Mouse (Mus musculus) right cerebral cortex, postnatal 14 days (tissue): ENCODE results near the gene Ssh3.
"Not testable (repeated sequence)": the region's sequence is repeated elsewhere in the genome, so short reads cannot be mapped to it uniquely, and the experiment has no call there.

Experiments used
- DNase-seq: peaks from one replicate; pipeline ENCODE4 v3.0.0; 2022

Ssh3 gene

DNA sequence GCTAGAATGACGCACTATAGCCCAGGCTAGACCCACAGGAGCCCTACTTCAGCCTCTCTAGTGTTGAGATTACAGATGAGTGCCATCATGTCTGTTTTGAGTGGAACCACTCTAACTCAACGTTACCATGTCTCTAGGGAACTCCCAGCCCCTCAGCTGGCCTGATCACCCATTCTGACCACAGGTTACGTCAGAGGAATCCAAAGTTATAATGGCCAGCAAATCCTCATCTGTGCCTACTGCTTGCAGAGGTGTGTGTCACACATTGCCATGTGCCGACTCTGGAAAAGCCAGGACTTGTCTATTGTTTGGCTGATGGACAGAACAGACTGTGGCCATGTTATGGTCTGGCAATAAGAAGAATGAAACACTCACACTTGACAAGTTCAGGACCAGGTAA, 26.4 kb upstream of the Ssh3 start:
- DNase-seq = no peak

DNA sequence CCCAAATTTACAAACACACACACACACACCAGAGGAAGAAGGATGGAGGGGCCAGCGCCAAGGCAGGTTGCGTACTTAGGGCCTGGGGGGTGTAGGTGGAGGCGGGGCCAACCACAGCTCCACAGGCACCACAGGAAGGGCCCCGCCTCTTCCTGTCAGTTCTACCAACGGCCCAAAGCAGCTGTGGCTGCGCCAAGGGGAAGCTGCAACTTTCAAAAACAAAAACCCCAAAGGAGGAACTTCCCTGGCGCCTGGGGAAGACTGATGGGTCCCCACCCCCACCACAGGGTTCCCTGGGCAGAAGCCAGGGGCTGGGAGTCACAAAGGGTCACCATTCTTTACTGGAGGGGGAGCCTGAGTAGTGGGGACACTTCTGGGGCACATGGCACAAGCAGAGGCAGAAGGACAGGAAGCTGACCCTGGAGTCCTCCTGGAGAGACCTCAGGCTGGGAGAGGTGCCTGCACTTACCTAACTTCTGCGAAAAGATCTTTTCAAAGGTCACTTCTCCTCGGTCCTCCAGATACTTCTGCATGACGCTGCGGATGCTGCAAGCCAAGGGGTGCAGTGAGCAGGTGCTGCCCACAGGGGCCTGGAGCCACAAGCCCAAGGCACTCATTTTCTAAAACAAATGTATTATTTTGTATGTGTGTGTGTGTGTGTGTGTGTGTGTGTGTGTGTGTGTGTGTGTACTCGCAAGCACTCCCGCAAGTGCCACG, 25.6 kb upstream of the Ssh3 start:
- DNase-seq = peak; percentile 23

DNA sequence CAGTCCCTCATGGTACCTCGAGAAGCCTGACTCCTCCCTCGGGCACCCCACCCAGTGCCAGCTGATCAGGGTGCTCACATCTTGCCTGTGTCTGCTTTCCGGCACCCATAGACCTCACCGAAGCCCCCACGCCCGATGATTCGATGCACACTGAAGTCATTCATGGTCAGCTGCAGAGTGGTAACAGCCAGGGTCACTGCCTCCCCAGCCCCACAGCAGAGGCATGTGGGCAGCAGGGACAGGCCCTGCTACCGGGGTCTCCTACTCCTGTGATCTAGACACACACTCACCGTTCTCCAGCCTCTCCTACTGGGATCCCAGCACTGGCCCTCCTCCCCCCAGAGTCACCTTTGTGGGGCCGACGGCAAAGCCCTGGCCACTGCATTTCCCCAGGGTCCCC, 22.2 kb upstream of the Ssh3 start:
- peak; percentile 3 for DNase-seq

DNA sequence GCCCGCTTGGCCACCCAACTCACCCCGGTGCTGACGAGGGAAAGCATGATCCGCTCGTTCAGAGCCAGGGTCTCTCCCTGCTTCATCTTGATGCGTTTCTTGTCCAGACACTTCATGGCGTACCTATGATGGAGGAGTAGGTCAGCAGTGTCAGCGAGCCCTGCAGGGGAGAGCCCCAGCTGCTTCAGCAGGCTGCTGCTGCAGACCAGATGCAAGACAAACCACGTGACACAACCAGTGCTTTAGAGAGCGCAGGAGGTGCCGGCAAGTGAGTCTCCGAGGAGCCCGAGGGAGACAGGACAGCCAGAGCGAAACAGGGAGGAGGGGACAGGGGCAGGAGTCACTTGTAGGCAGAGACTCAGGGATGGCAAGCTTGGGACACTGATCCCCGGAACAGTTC, 21.8 kb upstream of the Ssh3 start:
- peak; percentile 7 for DNase-seq

DNA sequence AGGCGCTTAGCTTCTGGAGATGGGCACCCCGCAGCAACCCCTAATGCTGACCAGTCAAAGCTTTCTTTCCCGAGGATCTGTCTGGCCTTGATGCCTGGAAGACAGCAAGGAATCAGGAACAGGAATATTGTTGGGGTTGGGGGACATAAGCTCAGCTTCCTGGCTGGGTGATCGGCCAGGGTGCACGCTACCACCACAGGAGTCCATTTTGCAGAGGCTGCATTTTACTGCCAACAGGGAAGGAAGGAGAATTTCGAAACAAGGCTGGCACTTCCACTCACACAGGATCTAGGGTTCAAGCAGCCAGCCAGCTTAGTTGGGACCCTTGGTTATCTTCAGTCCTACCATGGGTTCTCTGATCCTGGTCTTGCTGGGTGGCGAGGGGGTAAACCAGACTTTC, 14.7 kb upstream of the Ssh3 start:
- DNase-seq = peak; percentile 6

DNA sequence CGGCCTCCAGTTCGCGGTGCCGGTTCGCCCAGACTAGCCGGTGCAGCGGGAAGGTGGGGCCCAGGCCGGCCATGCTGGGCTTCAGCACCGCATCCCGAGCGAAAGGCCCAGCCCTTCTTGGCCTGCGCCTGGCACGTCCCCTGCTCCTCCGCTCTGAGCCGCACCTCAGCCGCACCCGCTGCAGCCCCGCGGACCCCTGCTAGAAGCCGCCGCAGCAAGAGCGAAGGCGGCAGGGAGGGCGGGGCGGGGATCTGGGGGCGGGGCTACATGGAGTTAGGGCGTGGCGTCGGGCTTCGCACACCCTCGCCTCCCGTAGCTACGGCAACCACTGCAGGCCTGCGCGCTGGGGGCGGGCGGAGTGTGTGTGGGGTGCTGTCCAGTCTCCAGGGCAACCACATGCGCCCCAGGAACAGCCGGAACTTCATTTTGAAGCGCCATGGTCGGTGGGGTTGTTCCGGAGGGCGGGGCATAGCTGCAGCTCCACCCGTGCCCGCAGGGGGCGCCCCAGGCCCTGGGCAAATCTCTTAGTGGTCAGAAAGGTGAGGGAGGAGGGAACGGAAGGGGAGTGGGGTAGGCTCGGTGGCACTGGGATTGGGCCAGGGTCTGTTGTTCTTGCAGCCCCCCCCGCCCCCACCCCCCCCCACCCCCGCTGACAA, 14.0 kb upstream of the Ssh3 start, which contains the start of gene Ankrd13d:
Ankrd13d (minus strand) TSS at position 240 of the 656 bp plus-strand sequence.
- DNase-seq = peak; percentile 92

DNA sequence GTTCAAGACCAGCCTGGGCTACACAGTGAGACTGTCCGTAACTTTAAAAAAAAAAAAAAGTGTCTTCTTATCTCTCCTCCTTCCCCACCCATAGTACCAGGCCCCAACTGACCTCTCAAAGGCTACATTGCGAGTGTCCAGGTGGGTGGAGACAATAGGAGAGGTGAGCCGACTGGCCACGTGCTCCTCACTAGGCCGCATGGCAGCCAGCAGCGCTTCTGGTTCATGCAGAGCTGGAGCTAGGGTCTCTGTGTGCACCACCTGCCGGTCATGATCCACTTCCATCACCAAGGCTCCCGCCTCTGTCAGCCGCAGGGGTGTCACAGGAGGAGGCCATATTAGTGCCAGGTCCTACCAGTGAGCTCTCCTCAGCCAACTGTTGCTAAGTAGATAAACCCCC, 11.4 kb upstream of the Ssh3 start:
- peak; percentile 3 for DNase-seq

DNA sequence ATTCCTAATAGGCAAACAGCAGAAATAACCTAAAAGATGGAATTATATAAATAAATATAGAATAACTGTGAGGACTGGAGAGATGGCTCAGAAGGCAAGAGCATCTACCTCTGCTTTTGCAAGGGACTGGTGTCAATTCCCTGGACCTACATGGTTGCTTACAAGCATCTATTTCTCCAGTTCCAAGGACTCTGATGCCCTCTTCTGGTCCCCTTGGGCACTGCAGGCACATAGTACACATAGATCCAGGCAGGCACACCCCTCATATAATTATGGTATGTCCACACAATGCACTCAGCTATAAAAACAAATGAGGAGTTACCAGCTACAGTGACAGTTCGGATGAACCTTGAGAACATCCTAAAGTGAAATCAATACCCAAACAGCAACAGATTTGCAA, 10.5 kb upstream of the Ssh3 start:
- DNase-seq = no peak

DNA sequence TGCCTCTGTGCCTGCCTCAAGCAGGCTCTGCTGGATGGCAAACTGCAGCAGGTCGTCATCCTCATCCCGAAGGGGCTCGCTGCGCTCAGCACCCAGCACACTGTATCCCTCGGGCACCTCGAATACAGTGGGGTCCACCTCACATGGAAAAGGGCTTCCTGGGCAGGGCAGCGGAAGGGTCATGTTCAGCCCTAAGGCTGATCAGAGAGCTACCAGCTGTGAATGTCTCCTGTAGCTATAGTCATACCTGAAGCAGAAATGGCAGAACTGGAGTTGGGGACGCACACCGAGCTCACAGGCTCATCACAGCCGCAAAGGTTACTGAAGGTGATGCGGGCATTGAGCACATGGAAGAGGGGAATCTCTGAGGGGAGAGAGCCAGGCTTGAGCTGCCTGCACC, 2.0 kb upstream of the Ssh3 start:
- DNase-seq = no peak

DNA sequence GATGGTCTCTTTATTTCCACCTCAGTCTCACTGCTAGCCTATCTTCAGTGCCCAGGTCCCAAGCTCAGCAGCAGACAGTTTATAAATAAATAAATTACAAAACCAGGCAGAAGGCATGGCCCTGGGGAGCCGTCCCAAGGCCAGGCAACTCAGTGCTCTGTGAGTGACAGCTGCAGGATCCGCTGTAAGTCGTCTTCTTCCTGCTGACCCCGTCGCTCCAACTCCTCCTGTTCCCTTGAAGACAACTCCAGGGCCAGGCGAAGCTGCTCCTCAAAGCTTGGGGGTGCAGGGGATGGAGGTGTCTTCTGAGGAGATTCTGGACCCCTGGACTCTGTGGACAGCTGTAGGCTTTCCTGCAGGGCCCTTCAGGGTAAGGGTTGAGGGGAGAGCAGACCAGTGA, 1.2 kb upstream of the Ssh3 start:
- no peak for DNase-seq

DNA sequence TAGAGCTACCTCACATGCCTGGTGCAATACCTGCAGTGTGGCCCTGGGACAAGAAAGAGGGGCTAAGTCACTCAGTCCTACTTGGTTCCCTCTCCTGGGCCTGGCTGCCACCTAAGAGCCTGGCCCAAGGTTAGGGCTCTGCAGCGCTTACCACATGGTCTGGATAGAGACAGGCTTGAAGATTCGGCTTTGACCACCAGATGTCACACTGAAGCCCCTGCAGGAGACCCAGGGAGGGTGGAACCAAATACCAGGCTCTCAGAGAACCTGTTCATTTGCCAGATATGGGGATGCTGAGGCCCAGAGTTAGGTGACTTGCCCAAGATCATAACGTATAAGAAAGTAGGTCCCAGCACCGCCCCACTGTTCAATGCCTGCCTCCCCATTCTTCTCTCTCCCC, 3.0 kb downstream of the Ssh3 start:
- no peak for DNase-seq

DNA sequence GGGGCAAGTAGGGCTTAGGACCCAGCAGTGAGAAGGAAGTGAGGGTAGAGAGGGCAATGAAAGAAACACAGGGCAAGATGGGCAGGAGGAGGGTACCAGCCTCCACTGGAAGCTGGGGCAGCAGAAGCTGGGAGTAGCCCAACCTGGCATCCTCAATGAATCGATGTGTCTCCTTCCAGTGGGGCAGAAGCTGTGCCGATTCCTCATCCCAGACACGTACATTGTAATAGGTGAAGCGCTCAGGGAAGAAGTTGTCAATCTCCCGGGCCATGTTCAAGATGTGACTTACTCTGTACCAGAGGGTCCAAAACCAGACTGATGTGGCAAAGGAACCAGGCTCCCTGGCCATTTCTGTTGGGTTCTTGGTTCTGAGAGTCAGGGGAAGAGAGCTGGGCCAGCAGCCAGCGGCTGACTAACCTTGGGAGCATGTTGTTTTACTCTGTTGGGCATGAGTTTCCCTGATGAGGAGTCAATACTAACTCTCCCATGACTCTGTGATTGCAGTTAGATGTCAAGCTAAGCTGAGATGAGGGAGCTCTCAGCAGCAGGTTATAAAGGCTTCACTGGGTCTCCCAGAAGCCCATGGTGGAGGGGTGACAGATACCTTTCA, 4.7 kb downstream of the Ssh3 start:
- DNase-seq = no peak

DNA sequence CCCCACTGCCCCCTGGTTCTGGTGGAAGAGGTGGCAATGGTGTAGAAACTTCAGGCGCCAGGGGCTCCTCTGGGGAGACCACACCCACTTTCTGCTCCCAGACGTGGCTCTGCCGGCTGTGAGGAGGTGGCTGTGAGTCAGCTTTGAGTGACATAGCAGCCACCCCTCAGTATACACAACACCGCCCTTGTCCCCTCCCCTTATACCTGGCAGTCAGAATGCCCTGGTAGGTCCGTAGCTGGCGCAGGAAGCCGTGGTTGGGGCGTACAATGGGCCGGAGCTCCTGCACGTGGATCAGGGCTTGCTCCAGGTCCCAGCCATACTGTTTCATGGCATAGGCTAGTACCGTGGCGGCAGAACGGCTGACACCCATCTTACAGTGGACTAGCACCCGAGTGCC, 5.3 kb downstream of the Ssh3 start:
- DNase-seq = peak; percentile 8

DNA sequence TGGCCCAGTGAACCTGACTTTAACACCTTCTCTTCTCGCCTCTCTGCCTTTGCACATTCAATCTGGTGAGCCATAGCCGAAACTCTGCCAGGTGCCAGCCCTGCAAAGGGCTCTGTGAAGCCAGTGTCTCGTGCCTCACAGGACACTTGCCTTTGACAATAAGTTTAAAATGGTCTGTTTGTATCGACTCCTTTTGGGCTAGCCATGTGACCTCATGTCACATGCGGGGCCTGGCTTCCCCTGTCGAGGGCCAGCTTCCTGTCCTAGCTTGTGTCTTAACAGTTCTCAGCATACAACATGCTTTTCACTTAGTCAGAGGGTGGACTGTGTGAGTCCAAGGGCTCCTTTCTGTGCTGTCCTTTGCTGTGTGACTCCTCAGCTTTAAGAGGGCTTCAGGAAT, 6.2 kb downstream of the Ssh3 start:
- no peak for DNase-seq

DNA sequence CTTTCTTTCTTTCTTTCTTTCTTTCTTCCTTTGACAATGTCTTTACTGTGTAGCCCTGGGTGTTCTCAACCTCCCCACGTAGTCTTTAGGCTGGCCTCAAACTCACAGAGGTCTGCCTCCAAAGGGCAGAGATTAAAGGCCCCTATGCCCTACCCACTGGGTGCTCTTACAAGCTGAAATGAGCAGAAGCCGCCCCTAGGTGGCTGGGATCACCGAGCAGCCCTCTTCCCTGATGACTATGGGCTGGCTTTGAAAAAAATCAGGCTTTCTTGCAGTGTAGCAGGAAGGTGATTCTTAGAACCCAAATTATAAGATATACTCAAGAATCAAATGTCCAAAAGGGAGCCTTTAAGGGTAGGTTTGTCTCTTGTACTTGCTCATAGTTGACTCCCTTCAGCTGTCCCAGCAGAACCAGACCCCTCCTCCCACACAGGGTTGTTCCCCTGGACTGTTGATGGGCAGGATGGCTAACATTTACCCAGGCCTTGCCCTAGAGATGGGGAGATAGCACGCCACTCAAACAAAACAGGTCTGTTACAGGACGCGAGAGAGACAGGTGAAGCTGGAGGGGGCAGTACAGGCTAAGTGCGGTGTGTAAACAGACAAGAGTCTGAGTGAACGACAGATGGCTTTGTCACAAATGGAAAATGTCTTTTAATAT, 7.8 kb downstream of the Ssh3 start:
- no peak for DNase-seq

DNA sequence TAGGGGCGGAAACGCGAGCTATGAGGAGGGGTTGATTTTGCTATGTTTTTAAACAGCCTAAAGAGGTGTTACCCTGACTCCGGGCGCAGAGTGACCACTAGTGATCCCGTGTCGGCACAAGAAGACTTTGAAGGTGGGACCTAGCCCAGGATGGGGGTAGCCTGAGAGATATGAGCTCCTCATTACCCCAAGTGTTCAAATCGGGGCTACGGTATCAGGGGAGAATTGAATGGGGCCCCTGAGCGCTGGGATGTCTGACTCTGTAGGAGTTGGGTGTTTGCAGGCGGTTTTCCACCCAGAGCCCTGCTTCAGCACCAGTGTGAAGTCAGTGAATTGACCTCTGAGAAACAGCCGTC, 11.1 kb downstream of the Ssh3 start:
- DNase-seq = peak; percentile 11

DNA sequence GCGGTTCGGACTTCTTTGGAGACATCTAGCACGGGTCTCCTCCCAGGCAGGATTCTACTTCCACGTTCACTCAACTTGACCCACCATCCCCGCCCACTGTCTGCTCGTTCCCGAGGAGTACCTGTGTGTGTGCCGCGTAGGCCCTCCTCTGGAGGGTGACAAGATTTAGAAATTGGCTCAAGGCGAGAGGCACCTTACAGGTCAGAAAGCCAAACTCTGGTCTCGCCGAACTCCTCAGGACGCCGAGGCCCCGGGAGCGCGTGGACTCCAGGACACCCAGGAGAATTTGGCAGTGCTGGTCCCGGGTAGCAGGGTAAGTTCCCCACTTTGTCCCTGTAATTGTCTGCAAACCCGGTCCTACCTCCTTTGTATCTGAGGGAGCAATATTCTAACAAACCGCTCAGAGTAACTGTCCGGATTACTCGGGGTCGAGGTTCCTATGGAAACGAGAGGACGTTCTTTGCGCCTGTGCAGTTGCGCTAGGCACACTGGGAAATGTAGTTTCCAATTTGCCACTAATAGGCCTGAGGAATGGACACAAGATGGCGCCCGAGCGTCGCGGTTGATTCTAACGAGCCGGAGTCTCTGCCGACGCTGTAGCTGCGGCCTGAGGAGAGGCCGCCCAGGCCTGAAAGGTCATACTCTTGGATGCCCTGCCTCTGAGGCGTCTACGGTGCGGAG, 11.6 kb downstream of the Ssh3 start:
- DNase-seq = peak; percentile 94

DNA sequence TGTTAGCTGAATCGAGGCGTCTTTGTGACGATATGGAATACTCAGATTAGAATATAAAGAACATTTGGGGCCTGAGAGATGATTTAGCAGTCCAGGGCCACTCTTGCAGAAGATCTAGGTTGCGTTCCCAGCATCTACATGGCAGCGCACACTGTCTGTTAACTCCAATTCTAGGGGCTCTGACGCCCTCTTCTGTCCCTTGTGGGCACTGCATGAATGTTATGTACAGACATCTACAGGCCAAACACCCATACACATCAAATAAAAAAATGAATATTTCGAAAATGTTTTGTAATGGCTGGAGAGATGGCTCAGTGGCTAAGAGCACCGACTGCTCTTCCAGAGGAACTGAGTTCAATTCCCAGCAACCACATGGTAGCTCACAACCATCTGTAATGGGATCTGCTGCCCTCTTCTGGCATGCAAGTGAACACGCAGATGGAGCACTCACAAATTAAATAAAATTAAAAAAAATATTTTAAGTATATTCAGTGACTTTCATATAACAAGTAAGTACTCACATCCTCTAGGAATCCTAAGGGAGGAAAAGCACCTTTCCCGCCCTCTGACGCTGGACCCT, 13.3 kb downstream of the Ssh3 start:
- no peak for DNase-seq

DNA sequence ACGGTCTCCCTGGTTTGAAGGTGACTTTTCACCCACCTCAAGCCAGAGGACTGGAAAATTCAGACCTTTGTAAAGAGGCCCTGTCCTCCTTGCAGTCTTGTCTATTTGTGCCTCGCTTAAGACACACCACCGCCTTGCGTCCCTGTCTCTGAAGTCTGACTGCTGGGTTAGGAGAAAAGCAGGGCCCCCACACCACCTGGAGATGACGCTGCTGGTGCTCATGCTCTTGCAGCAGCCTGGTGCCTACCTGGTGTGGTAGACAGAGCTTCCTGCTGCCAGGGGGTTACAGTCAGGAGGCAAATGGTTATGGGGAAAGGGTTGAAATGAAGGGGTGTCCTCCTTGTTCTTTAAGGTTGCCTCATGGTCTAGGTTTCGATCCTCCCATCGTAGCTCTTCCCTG, 14.8 kb downstream of the Ssh3 start:
- no peak for DNase-seq

DNA sequence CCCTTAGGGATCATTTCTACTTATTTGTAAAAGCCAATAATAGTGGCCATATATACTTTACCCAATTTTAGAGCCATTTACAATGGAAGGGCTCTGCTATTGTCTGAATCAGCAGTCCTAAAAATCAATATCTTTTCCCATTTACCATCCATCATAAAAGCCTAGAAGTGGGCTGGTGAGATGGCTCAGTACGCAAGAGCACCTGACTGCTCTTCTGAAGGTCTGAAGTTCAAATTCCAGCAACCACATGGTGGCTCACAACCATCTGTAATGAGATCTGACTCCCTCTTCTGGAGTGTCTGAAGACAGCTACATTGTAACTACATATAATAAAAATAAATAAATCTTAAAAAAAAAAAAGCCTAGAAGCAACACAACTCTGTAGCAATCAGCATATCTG, 20.3 kb downstream of the Ssh3 start:
- DNase-seq = not testable (repeated sequence)

DNA sequence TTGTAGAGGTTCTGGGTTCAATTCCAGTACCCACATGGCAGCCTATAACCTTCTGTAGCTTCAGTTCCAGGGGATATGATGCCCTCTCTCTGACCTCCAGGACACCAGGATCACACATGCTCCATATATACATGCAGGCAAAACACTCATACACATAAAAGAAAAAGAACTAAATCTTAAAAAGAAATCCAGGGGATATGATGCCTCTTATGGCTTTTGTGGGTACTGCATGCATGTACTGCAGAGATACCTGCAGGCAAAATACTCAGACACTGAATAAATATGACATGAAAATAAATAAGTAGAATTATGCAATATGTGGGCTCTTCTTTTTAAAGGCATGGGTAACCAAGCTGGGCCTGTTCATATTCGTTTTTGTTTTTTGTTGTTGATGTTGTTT, 22.0 kb downstream of the Ssh3 start:
- DNase-seq = no peak

DNA sequence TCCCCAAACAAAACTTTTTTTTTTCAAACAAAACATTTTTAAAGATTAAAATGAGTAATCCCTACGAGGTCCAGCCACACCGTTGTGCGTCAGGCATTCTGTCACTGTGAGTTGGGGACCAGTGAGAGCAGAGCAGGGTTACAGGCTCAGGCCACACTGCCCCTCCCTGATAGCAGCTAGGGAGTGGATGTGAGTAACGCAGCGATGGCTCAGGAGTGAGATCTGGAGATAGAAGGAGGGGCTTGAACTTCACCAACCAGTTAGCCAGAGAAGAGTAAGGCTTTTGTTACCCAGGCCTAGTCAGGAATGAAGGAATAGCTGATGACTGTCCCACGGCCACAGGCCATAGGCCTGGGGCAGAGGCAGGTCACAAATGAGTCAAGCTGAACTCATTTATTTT, 24.2 kb downstream of the Ssh3 start:
- no peak for DNase-seq

DNA sequence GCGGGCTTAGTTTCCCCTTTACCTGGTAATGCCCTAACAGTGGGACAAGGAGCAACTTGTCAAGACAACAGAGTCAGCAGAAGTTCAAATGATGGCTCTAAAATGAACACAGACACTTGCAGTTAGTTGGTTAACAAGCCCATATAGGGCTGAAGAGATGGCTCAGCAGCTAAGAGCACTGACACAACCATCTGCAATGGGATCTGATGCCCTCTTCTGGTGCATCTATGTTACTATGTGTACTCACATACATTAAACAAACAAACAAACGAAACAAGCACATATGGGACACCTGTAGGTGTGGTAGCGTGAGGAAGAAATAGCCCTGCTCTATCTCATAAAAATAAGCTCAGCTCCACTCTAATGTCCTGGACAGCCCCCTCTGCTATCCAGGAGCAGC, 26.6 kb downstream of the Ssh3 start:
- no peak for DNase-seq
